Mouse (Mus musculus): ENCODE measurements around the gene Aif1. TPM values are rescaled to one million over a fixed set of nuclear protein-coding genes. Genes with fewer than 3 reads are reported as not detected.

Gene Aif1
- total and polyA plus RNA-seq, 3 experiments = 7.0 to 14.7 (median 14.1) TPM

DNA sequence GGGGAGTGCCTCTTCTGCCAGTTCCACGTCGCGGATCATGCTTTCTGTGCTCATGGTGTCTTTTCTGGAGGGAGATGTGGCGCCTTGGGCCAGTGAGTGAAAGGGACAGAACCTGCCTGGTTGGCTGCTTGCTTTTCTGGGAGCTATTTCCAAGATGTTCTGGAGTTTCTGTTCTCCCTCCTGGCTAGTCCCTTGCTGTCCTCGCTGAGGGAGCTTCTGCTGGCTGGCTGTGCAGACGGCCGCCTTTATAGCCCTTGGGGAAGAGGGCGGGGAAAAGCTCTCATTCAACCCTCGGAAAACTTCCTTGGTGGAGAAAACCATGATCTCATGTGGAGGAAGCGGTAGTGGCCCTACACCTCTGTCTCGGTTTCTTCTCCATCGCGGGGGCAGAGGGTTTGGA lies 25.9 kb upstream of the Aif1 start, which contains the start of gene Tnf (continued):
- TF ChIP-seq CHD1 (IDR thresholded peaks at IDR 0.05; ENCODE audit: low read depth, low read length) = peak; percentile 43; the same call in 1 of the 2 replicates

- dilution Hi-C loops (cut with MboI; ENCODE audit: extremely low pct_ligation_motif_present, extremely low pct_unique_long_range_greater_than_20kb, low sequenced_read_pairs) (no loop called here), in situ Hi-C loops (cut with MboI; ENCODE audit: low pct_ligation_motif_present, low pct_unique_long_range_greater_than_20kb, low sequenced_read_pairs) (no loop called here)
- H3K27me3 ChIP-seq (replicated peaks) = no peaks in the 10 kb centered on the region
- peak overlapping the region; percentile 78 for H3K27ac ChIP-seq (ENCODE audit: insufficient read depth, low read depth)
- peak overlapping the region; percentile 83 for H3K9ac ChIP-seq (ENCODE audit: insufficient read depth, low read depth)
- peak overlapping the region; percentile 68 to 92 (median 73) for H3K4me3 ChIP-seq (replicated peaks in 1 of 3; ENCODE audit: low read depth in 2 of 3, low read length in 2 of 3, poor library complexity in 1 of 3)
- peak; percentile 69 for TF ChIP-seq MXI1 (IDR thresholded peaks at IDR 0.05; ENCODE audit: low read depth, low read length)
- TF ChIP-seq CHD1 (IDR thresholded peaks at IDR 0.05; ENCODE audit: low read depth, low read length) = 0 out of 2 replicates have a peak, but pooled peaks have one; percentile 25
- TF ChIP-seq ZKSCAN1 (IDR thresholded peaks at IDR 0.05; ENCODE audit: borderline replicate concordance, low read depth, low read length) = no peak
- peak; percentile 19; the same call in 1 of the 2 replicates for TF ChIP-seq MEF2A (IDR thresholded peaks at IDR 0.05; ENCODE audit: borderline replicate concordance, low read depth, low read length)
- no peak for TF ChIP-seq IRF4 (IDR thresholded peaks at IDR 0.05; ENCODE audit: low read depth, low read length)
- peak; percentile 47; the same call in 1 of the 2 replicates for TF ChIP-seq MAX (IDR thresholded peaks at IDR 0.05; ENCODE audit: low read length)
- H3K9me3 ChIP-seq (replicated peaks; ENCODE audit: low read length) = no peaks in the 10 kb centered on the region
- peaks cover 17 to 60% of the 10 kb centered on the region in 2 experiments; a peak in 3 of 4 replicates for H3K4me1 ChIP-seq (ENCODE audit: control insufficient read depth in 1 of 2, insufficient read depth in 2 of 2)
- H3K4me2 ChIP-seq (ENCODE audit: insufficient read depth, low read depth, poor library complexity, severe bottlenecking) = peak overlapping the region; percentile 95
- H3K36me3 ChIP-seq (replicated peaks in 1 of 2; ENCODE audit: control insufficient read depth in 1 of 2, insufficient read depth in 1 of 2, low read length in 1 of 2) = peaks cover 3 to 15% of the 10 kb centered on the region in 2 experiments
- H3K79me2 ChIP-seq (replicated peaks; ENCODE audit: control insufficient read depth, extremely low read depth, insufficient read depth, poor library complexity, severe bottlenecking) = peaks cover 28% of the 10 kb centered on the region
- DNase-seq (ENCODE audit: extremely low read depth) = no peak
Observed at GRCm38 (mm10) chr17:35201128-35201527, 25.3 kb upstream of the Aif1 start.

DNA sequence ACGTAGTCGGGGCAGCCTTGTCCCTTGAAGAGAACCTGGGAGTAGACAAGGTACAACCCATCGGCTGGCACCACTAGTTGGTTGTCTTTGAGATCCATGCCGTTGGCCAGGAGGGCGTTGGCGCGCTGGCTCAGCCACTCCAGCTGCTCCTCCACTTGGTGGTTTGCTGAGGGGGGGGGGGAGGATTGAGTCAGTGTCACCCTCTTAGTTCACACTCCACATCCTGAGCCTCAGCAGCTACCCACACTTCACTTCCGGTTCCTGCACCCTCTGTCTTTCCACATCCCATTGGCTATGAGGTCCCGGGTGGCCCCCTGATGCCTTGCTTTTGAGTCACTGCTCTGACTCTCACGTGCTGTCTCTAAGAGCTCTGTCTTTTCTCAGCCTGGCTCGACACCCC lies 24.5 kb upstream of the Aif1 start:
- dilution Hi-C loops (cut with MboI; ENCODE audit: extremely low pct_ligation_motif_present, extremely low pct_unique_long_range_greater_than_20kb, low sequenced_read_pairs) (no loop called here), in situ Hi-C loops (cut with MboI; ENCODE audit: low pct_ligation_motif_present, low pct_unique_long_range_greater_than_20kb, low sequenced_read_pairs) (no loop called here)
- H3K79me2 ChIP-seq (replicated peaks; ENCODE audit: control insufficient read depth, extremely low read depth, insufficient read depth, poor library complexity, severe bottlenecking) = peaks cover 28% of the 10 kb centered on the region
- peak overlapping the region; percentile 78 for H3K27ac ChIP-seq (ENCODE audit: insufficient read depth, low read depth)
- H3K36me3 ChIP-seq (replicated peaks in 1 of 2; ENCODE audit: control insufficient read depth in 1 of 2, insufficient read depth in 1 of 2, low read length in 1 of 2) = peaks cover 3 to 15% of the 10 kb centered on the region in 2 experiments
- H3K27me3 ChIP-seq (replicated peaks) = no peaks in the 10 kb centered on the region
- H3K4me2 ChIP-seq (ENCODE audit: insufficient read depth, low read depth, poor library complexity, severe bottlenecking) = peak overlapping the region; percentile 95
- no peaks in the 10 kb centered on the region for H3K9me3 ChIP-seq (replicated peaks; ENCODE audit: low read length)
- peak; percentile 93 for DNase-seq (ENCODE audit: extremely low read depth)
- H3K4me3 ChIP-seq (replicated peaks in 1 of 3; ENCODE audit: low read depth in 2 of 3, low read length in 2 of 3, poor library complexity in 1 of 3) = peak overlapping the region; percentile 68 to 92 (median 73)
- H3K9ac ChIP-seq (ENCODE audit: insufficient read depth, low read depth) = peak overlapping the region; percentile 83; the same call in 1 of the 2 replicates
- peaks cover 17 to 54% of the 10 kb centered on the region in 2 experiments; a peak in 3 of 4 replicates for H3K4me1 ChIP-seq (ENCODE audit: control insufficient read depth in 1 of 2, insufficient read depth in 2 of 2)
- TF ChIP-seq IRF4 (IDR thresholded peaks at IDR 0.05; ENCODE audit: low read depth, low read length) (peak; percentile 57), KAT2A (IDR thresholded peaks at IDR 0.05; ENCODE audit: insufficient replicate concordance, low read length) (no peak), RCOR1 (conservative IDR thresholded peaks at IDR 0.05; ENCODE audit: low read depth, low read length) (no peak), CHD2 (IDR thresholded peaks at IDR 0.05; ENCODE audit: low read length) (no peak; the same call in 1 of the 2 replicates), ZC3H11A (IDR thresholded peaks at IDR 0.05; ENCODE audit: low read depth, low read length) (no peak), MAX (IDR thresholded peaks at IDR 0.05; ENCODE audit: low read length) (peak; percentile 80), MAZ (IDR thresholded peaks at IDR 0.05; ENCODE audit: low read depth, low read length) (no peak; the same call in 1 of the 2 replicates), MAFK (IDR thresholded peaks at IDR 0.05; ENCODE audit: insufficient replicate concordance, low read length) (no peak), USF1 (IDR thresholded peaks at IDR 0.05; ENCODE audit: low read depth, low read length) (no peak), ETS1 (conservative IDR thresholded peaks at IDR 0.05; ENCODE audit: low read depth, low read length) (peak; percentile 84), BHLHE40 (IDR thresholded peaks at IDR 0.05; ENCODE audit: low read depth, low read length) (peak; percentile 98), E2F4 (IDR thresholded peaks at IDR 0.05; ENCODE audit: insufficient replicate concordance, low read depth, low read length) (no peak), MEF2A (IDR thresholded peaks at IDR 0.05; ENCODE audit: borderline replicate concordance, low read depth, low read length) (peak; percentile 60), SMC3 (IDR thresholded peaks at IDR 0.05; ENCODE audit: low read depth, low read length) (no peak; the same call in none of the 2 replicates), SIN3A (IDR thresholded peaks at IDR 0.05; ENCODE audit: low read length) (0 out of 2 replicates have a peak, but pooled peaks have one; percentile 61), ELF1 (IDR thresholded peaks at IDR 0.05; ENCODE audit: low read depth, low read length) (peak; percentile 80), USF2 (conservative IDR thresholded peaks at IDR 0.05; ENCODE audit: low read depth, low read length) (no peak), MYC (IDR thresholded peaks at IDR 0.05; ENCODE audit: low read depth, low read length) (peak; percentile 46; the same call in 1 of the 2 replicates), RAD21 (IDR thresholded peaks at IDR 0.05; ENCODE audit: low read depth, low read length) (no peak), HCFC1 (IDR thresholded peaks at IDR 0.05; ENCODE audit: low read depth, low read length) (peak; percentile 55), NELFE (IDR thresholded peaks at IDR 0.05; ENCODE audit: low read depth, low read length) (no peak), POLR2AphosphoS2 (IDR thresholded peaks at IDR 0.05; ENCODE audit: low read depth, low read length) (no peak), TCF12 (IDR thresholded peaks at IDR 0.05; ENCODE audit: low read depth, low read length) (peak; percentile 70; the same call in 1 of the 2 replicates), JUN (IDR thresholded peaks at IDR 0.05; ENCODE audit: insufficient read depth, low read depth, low read length) (no peak), POLR2A (IDR thresholded peaks at IDR 0.05; ENCODE audit: low read depth, low read length) (peak; percentile 51; the same call in 1 of the 2 replicates), ZKSCAN1 (IDR thresholded peaks at IDR 0.05; ENCODE audit: borderline replicate concordance, low read depth, low read length) (no peak)

Data from CH12.LX (cell line).